Mouse (Mus musculus): ENCODE measurements at regions not wholly inside any gene's neighbourhood (a gene's known extent, or its start where the extent isn't known, plus 50 kb on each side); places are given as distances from the start of the nearest gene placed in this dataset.

DNA sequence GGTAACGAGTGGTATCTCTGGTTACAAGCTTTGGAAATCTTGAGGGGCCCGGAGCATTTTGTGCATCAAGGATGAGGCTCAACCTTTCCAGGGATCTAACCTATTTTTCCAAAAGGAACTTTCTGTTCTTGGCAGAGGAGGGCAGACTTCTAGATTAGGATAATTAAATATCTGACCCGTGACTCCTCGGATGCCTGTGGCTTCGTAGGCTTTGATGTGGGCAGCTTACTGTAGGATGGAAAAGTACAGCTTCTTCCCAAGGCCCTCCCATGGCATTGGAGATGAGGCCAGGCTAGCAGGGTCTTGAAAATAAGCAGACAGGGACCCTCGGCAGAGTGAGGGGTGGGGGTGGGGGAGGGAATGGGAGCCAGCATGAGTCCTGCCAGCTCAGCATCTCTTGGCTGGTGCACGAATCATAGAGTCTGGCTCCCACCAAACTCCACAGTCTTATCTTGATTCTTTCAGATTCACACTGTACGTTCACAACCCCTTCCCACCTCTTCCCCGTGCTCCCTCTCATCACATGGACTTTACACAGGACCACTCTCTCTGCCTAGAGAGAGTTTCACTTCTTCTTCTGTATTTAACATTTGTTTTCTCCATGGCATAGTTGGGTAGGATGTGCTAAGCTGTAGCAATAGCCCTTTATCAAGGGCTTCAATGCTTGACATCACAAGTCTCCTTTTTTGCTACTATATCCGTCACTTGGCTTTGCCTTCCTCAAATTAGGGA is 104.9 kb downstream of the E030025P04Rik start:
- DNase-seq, result peak in 1 of 2 experiments; percentile 41

DNA sequence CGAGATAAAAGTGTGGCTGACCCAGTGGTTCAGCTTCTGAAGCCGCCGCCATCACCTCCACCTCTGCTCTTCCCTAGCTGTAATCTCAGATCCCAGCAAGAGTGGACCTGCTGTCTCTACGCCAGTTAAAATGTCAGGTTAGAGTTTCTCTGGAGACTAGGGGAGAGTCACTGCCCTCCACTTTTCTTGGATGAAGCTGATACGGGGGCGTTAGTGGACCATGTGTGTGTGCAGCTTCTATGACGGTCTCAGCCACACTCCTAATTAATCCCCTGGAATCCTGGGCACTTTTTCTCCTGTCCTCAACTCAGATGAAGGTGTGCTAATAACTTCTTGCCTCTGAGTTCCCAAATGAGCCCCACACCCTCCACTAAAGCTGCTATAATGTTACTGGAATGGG is 106.0 kb downstream of the E030025P04Rik start:
- DNase-seq, result no peak

DNA sequence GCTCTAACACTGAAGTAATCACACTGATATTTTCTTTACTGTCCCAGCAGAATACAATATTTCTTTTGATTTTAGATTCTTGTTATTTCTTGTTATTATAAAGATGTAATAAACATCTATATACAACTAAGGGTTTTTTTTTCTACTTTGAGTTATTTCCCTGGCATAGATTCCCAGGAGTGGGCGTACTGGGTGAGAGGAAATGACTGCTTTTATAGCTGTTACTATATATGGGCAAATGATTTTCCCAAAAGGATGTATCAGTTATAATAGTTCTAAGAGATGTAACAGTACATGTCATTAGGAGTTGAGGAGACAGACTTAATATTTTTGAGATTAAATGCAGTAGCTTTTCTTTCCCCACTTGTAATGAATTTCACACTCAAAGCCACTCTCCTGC is 109.6 kb downstream of the E030025P04Rik start:
- DNase-seq, result no peak

DNA sequence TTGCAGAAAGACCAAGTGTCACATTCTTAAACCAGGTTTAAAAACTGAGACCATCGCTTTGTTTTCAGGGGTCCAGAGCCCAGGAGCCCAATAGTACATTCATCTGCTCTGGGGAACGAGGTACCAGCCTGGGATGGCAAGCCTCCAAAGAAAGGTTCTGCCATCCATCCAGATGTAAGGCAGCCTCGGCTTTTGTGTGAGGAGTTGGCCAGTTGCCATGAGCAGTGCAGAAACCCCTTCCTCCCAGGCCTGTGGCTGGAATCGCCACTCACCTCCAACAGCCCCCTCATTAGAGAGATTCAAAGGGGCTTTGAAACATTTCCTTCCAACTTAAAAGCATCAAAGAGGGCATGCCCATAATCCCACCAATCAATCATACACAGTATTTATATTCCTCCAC is 110.1 kb downstream of the E030025P04Rik start:
- no peak for DNase-seq

DNA sequence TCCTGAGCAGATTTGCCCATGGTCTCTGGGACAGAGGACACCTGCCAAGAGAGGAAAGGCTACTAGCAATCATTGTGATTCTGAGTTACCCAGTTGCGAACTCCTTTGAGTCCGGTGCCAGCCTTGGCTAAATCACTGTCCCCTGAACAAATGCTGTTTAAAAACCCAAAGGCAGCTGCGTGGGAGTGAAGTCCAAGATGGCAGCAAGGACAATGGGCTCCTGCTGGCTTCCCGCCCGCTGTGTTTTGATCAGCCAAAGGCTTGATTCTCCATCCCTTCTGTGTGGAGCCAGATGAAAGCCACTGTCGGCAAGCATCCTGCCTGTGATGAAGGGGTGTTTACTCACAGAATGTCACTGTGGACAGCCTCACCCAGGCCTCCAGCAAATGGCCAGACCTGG is 111.4 kb downstream of the E030025P04Rik start:
- no peak for DNase-seq

DNA sequence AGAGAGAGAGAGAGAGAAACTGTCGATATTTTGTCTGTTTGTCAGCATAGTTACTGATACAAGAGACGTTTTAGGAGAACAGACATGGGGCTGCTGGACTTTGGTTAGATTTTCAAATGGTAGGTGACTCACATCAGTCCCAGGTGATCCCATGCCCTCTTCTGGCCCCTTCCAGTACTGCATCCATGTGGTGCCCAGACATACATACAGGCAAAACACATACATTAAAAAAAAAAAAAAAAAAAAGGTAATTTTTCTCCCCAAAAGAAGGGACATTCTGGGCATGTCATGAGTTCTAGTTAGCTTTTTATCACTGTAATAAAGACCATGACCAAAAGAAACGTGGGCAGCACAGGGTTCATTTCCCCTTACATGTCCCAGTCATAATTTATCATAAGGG is 110.3 kb downstream of the Axin2 start:
- DNase-seq, result peak; percentile 48 to 69

DNA sequence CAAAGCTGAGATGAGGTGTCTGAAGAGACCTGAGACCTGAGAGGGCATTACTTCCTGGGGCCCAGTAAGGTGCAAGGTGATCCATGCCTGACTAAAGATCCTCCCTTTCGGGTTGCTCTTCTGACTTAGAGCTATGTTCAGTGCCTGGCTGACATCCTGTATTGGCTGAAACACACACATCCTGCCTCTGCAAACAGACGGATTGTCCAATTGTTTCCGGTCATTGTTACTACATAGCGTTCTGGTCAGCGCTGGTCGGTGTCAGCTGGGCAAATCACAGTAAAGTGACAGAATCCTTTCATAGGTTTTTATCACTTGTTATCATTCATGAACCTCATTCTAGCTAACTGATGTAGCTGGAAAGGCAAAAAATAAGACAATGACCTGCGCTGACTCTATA is 109.7 kb downstream of the Axin2 start:
- DNase-seq, result no peak

DNA sequence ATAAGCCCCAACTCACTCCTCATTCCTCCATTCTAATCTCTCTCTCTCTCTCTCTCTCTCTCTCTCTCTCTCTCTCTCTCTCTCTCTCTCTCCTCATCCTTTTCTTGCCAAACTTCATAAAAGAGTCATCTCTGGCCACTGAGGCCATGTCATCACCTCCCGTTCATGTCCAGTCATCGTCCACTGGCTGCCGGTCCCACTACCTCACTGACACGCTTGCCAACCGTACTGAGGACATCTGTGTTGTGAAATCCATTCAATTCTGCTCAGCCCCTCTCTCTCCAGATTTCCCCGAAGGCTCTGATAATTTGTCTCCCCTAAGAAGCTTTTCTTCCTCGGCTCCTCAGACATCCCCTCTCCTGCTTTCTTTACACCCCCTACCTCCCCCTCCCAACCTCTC is 94.7 kb downstream of the Axin2 start:
- DNase-seq, result no peak

DNA sequence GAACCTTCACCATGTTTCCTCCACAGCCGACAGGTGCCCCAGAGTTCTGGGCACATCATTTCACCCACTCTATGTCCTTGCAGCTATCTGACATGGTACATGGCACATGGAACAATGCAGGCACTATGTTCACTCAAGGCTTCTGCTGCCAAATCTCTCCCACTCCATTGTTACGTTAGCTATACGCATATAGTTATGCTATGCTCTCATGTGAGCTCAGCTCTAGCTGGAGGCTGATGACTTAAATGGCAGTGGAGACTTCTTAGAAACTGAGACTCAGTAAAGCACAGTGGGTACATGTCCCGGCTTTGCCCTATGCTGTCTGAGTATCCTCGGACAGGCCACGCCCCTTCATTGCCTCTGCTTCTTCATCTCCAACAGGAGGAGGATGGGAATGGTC is 91.0 kb downstream of the Axin2 start:
- no peak for DNase-seq

DNA sequence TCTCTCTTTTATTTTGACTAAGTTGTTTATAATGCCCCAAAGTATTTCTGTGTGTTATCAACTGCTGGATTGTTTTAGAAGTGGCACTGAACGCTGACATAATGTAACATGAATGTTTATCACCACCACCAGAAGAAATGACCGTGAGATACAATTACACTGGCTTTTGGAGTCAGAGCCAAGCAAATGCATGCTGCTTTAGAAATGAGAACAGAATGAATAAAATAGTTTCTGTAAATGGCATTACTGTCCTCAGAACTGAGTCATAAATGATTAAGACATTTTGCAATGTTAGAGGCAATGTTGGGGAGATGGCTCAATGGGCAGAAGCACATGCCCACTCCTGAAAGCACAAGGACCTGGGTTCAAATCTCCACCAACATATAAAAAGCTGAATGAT is 88.7 kb downstream of the Axin2 start:
- no peak for DNase-seq

DNA sequence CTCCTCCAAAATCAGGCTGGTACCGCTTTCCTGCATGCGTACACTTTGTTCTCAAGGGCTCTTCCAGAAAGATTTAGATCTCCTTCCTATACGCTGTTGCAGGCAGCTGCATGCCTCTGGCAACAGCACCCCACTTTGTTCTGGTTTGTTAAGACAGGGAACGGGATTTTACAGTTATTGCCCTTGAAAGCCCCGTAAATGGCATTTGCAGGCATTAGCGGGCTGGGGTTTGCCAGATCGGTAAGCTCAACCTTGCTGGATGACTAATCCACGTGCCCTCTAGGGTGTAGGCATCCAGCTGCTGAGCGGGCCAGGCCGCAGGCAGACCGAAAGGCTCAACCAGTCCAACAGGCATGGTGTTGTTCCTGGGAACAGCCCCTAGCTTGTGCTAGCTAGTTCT is 85.5 kb downstream of the Axin2 start:
- peak in 1 of 2 experiments; percentile 42 for DNase-seq
